Mouse (Mus musculus): ENCODE data around the gene Itga9. TPM values are rescaled to one million over a fixed set of nuclear protein-coding genes. Genes with fewer than 3 reads are reported as not detected.

The Itga9 gene
- total RNA-seq, 2 experiments from 2014 or later: 35.0 to 36.2 TPM

DNA sequence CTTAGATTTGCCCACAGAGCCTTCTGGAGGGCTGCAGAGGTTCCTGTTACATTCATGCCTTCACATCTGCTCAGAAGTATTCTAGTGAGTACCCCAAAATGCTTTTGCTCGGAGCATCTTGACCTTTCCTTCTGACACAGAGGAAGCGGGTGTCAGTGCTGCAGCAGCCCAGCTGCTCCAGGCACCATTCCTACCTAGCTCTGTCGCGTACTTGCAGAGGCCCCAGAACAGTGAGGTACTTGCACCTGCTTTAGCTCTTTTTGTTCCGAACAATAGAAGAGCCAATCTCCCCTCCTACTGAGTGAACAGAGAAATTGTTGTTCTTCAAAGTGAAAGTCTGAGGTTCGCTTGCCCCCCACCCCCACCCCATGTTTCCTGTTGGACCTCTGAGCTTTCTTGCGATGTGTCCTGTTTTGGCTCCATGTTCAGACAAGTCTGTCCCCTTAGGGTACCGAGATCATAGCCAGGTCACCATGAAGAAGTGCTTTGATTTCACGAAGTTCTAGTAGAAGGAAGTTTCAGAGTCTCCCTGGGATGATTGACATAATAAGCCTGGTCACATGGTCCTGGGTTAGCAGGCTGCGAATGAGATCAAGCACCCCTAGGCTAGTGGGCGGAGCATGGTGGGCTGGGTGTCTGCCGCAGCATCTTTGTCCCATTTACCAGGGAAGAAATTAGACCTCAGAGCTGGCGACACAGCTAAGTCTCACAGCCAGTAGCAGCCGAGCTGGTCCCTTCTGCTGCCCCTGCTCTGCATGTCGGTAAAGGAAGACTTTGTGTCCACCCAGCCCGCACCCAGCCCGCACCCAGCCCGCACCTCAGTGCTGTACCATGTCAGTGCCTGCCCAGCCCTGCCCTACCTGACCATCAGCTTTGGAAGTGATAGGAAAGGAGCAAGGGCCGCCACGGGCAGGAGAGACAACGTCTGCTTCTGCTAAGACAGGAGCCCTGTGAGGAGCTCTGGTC is 215.0 kb downstream of the Itga9 start:
- DNase-seq: peak; percentile 37 to 60

DNA sequence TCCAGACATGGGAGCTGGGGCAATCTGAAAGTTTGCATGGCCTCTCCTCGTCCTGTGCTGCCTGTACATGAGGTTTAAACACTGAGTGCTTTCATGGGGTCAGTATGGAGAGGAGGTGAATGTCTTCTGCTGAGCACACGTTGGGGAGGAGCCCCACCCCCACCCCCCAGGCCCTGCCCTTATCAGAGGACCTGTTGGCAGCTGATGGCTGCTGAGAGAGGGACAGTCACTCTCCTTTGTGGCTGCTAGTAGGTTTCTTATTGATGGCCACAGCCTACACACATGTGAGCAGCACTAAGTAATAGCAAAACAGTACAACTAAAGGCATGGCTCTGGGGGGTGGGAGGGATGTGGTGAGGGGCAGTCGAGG is 215.7 kb downstream of the Itga9 start:
- no peak for DNase-seq

DNA sequence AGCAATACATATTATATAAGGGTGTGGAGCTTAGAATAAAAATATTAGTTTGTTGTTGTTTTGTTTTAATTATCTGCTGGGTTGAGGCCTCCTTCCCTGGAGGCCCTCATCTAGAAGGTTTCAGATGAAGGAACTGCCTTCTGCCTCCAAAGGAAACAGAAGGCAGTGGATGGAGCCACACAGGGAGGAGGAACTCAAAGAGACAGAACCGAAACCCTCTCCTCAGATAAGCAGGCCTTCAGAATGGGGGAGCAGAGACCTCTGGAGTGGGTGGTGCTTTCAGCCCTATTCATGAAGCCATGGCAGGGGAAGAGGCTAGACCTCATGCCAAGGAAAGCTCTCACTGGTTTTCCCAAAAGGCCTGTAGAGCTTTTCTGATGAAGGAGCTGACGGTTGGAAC is 216.1 kb downstream of the Itga9 start:
- no peak for DNase-seq

DNA sequence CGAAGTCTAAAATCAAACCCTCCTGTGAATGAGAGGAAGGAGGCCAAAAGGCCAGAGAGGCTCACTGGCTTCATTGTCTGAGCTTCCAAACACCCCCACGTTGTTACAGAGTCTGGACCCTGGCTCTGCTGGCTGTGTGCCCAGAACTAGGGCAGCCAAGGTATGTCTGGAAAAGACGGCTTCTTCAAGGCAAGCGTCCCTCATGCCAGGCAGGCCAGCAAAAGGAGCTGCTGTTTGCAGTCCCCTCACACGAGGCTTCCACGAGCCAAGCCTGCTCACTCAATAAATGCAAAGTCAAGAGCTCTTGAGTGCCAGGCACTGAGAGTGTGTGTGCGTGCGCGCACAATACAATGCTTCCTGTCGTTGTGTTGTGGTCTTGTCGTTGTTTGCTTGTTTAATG is 224.6 kb downstream of the Itga9 start:
- peak; percentile 38 to 49 for DNase-seq

DNA sequence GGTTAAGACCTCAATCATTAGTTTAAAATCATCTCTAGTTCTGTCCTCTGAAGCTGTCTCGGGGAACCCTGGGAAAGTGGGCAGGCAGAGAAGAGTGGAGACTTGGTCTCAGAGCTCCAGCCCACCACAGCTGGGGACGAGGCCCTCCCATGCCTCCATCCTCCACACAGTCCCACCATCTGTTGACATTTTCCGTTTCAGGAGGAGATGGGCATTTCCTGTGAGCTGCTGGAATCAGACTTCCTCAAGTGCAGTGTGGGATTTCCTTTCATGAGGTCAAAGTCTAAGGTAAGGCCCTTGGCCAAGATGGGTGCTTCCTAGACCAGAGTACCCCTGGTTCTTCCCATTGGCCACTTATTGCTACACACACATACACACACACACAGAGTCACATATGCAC is 226.0 kb downstream of the Itga9 start:
- no peak for DNase-seq

DNA sequence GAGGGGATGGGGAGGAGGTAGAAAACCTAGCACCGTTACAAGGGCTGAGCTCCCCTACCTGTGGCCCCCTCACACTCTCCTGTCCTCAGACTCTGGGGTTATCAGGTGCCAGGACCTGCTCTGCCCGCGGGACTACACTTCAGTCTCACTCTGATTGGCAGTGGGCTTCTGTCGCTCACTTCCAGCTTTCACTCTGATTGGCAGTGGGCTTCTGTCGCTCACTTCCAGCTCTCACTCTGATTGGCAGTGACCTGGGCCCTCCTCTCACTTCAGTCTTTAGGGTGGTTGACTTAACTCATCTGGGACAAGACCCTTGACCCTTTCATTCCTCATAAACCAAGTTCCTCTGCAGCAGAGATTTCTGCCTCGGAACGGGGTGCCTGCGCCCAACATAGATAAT is 226.9 kb downstream of the Itga9 start:
- no peak for DNase-seq

DNA sequence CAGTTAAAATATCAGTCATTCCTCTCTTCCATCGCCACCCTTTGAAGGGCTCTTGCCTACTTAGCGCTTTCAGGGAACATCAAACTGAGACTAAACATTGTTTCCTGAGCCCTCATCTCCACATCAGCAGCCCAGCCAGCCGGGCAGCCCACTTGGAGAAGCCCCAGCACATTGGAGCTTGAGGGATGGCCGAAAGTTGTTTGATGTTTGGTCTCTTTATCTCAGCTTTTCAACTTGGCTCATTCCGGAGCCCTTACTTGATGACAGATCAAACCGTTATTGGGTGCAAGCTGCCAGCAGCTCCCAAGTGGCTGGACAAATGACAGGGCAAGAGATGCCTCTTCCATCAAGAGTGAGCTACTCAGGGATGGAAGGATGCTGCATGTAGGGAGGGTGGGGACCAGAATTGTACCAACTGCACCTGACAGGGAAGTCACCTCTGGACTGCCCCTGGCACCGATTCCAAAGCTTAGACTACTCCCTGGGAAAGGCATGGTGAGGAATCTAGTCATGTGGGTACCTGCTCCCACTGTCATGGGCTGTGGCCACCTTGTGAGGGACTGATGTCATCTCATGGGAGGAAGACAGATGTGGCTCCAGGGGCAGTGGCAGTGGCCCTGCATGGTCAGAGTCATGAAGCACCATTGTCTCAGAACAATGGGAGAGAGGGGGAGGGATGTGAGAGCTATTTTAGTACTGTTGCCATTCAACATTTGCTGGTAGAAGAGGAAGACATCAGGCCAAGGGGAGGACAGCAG is 232.6 kb downstream of the Itga9 start:
- DNase-seq: no peak

DNA sequence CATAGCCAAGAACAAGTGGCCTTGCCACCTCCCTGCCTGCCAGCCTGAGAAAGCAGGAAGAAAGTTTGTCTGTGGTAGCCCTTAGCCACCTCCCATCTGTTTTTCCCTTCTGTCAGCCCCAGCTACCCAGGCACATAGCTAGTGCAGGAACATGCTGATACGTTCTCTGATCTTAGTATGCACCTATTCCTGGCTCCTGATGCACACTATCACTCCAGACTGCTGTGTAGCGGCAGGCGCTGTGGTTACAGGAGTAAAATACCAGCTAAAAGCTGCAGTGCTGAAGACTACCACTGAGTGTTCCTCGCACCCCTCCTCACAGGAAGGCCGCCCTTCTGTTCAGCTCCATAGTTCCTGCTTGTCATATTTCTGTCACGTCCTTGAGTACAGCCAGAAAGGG is 234.8 kb downstream of the Itga9 start:
- no peak for DNase-seq

DNA sequence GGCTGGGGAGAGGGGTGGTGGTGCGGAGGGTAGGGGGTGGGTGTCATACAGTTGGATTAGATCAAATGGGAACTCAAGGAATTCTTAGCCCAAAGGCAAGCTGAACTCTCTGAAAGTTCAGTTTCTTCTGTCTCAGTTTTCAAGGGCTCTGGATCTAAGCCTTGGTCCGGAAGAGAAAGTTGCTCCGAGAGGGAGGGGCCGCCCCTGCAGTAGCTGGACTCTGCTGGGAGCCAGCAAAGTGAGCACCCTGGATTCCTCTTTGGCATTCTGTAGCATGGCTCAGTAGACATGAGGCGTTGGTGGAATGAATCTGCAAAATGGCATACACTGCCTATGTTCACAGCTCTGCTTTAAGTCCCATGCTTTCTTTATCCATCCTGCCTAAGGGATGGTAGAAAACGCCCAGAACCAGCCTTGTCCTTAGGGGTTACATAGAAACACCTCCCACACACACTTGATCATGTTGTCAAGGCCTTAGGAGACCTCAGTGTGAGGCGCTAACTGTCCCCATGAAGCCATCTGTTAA is 235.5 kb downstream of the Itga9 start:
- DNase-seq: no peak

DNA sequence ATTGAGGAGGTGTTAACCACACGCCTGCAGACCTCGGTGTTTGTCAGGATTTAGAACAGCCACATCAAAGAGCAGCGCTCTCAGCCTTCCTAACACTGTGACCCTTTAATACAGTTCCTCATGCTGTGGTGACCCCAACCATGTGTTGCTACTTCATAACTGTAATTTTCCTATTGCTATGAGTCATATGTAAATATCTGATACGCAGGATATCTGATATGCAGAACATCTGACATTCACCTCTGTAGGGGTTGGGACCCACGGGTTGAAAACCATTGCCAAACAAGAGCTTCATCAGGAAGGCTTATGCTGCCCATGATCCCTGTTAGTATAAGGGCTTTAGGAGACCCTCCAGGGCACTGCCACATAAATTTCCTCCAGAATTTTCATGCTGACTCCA is 237.2 kb downstream of the Itga9 start:
- DNase-seq: no peak

DNA sequence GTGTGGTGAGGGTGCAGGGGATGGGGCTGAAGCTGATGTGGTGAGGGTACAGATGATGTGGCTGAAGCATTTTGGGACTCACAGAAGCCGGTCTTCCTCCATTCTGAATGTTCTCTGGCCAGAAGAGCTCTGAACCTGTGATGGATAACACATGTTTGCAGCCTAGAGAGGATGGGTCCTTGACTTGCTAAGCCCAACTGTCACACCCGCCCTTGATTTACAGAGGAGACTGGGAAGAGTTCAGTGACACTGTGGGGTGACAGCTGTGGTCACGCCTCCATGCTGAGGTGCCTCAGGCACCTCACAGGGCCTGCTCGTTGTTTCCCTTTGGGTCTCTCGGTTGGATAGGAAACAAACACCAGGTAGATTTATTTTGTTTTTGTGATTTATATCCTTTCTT is 238.5 kb downstream of the Itga9 start:
- no peak for DNase-seq

DNA sequence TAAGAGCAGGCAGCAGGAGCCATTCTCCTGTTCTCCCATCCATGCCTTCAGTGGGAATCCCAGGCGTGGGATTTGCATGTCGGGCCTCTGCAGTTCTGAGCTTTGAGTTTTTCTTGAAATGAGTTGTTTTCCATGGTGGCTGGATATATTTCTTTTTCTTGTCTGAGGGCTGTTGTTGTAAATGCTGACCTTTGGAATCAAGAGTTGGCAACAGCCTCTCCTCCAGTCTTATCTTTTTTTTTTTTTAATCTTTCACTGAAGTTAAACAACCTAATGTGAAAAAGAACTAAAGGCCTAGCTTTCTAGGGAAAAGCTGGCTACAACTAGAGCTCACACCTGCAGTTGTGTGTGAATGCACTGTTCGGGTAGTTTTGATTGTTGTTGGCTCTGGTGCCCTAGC is 240.3 kb downstream of the Itga9 start:
- DNase-seq: no peak

DNA sequence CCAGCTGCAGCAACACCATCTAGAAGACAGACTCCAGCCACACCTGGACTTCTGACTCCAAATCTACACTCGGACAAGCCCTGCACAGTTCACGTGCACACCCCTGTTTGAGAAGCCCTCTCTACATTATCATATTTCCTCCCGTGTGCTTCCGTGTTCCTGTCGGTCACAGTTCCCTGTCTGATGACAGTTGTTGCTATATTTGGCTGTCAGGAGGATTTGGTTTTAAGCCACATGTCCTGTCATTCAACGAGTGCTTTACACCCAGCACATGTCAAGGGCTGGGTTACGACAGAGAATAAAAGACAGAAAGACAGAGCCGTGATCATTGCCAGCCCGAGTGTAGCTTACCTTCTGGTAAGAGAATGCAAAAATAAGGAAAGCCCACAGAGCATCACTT is 250.2 kb downstream of the Itga9 start:
- peak; percentile 67 to 71 for DNase-seq

DNA sequence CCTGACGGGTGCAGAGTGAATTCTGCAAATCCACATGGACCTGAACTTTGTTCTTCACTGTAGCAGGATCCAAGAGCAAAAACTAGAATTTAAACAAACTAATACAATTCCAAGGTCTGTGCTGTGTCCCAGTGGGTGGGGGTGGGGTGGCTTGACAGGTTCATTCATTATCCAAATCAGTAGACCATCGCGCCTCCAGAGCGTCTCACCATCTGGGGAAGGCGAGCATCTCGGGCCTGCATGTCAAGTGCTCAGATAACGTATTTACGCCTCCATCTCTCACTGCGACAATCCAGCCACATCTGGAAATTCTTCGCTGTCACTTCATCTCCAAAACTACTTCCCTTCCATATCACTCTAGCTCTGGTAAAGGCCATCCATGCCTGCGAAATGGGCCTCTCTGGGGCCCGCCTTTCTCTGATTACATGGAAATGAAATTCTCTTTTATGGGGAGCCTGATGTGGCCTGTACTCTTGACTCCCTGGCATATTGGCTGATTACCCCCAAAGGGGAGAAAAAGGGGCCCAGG is 254.2 kb downstream of the Itga9 start:
- DNase-seq: no peak

DNA sequence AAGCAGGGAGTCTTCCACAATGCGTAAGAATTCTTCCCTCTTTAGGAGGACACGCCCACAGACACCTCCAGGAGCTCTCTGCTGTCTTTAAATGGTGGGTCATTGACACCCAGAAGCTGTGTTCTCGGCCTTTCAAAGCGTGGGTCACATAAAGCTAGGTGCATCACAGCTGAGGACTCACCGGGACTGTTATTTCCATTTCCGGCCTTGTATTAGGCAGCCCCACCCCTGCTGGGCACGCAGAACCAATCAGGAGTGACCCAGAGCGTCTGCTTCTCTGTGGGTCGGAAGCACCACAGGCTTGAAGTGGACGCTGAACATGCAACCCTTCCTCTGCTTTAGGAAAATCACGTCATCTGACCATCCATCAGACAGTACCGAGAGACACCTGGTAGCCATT is 255.7 kb downstream of the Itga9 start:
- no peak for DNase-seq

DNA sequence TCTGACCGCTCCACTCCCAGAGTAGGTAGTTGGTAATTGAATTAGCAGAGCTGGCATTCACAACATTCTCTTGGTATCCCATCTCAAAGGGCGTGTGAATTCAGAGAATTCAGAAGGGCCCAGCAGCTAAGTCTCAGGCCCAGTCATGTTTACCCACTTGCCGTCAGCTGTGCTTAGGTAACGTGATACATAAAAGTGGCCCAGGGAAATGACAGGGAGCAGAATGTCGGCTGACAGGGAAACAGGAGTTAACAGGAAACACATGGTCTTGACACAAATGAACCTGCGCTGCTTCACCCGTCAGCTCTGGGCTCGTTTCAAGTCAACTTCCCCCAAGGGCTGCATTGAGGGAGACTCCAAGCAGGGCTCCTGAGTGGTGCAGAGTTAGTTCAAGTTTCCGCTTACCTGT is 256.4 kb downstream of the Itga9 start:
- DNase-seq: no peak

DNA sequence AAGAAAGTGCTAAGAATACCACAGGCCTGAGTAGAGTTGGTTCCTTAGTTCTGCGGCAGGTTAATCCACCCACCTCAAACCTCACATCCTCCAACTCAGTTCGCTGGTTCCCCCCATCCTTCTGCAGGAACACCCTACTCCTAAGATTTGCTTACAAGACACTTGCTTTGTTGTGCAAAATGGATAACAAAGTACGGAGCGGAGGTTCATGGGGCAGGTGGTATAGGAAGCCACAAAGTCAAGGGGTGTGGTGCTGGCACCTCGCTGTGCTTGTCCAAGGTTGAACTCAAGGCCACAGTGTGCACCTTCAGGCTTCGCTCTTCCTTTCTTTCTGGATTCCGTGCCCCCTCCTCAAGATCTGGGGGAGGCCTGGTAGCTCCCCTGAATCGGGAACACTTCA is 257.0 kb downstream of the Itga9 start:
- DNase-seq: no peak

DNA sequence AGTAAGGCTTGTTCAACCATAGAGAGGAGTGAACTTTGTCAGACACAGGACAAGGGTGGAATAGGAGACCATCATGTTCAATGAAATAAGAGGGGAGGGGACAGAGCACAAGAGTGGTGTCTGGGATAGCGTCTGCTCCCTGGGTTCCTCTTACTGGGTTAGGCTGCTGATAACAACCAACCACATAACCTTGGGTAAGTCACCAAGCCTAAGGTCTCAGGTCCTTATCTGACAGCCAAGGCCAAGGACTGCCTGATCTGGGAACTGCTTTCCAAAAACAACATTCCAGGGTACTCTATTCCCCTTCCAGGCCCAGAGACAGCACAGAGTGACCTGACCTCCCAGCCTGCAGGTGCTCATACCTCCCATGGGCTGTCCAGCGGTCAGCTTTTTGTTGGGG is 260.5 kb downstream of the Itga9 start:
- DNase-seq: no peak

DNA sequence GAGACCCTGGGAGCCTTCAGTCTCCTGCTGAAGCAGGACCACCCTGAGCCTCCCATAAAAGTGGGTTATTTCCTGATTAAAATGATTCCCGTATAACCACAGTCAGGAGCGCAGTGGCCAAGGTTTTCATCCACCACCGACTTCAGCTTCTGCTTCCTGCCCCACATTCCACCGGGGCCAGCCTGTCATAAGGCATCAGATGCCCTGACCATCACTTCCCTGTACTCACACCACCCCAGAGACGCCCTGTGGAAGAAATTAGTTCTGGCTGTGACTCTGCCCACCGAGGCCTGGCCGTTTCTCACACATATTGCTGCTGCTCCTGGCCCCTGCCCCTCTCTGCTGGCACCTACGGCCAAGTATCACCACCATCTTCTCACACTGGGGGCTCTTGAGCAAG is 261.4 kb downstream of the Itga9 start:
- no peak for DNase-seq

DNA sequence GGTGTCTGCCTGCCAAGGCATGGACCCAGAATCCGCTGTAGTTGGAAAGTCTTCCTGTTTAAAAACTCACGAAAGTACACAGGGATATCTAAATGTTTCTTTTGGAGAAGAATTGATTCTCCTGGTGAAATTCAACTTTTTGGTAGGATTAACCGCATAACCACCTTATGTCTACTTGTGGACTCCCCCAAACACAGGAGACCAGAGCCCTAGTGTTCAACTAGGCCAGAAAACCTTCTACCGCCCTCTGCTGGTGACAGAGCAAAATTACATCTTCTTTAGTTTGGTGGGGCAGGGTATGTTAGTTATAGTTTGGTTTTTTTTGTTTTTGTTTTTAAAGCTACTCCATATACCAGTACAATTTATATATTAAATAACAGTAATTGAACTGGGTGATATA is 264.6 kb downstream of the Itga9 start:
- peak; percentile 55 to 84 for DNase-seq

DNA sequence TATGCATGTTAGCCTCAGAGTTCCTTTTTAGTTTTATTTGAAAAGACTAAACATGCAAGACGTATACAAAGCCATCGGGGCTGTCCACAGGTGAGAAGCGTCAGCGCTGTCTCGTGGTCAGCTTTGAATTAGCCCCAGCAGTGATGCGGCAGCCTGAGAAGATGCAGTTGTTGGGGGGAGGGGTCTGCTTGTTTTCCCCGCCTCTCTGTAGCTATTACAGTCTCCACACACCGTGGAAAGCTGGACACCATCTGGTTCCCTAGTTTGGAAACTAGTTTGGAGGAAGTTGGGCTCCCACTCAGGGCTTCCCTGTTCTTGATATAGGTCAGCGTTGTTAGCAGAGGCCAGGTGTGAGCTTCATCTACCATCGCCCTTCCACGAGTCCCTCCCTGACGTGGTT is 266.5 kb downstream of the Itga9 start:
- DNase-seq: no peak

DNA sequence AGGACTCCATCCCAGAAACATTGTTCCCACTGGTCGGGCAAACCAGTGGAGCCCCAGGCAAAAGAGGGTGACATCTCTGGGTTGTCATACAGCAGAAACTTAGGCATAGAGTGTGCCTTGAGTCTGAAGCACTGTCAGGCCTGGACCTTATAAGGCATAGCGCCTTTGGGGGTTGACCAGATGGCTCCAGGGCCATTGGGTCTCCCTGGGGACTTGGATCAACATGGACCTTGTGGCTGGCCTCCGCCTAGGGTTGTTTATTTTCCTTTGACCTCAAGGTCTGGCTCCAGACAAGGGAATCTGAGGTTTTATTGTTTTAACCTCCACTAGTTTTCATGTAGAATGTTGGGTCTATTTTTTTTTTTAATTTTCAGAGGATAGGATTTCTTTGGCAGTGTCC is 267.1 kb downstream of the Itga9 start:
- DNase-seq: no peak

DNA sequence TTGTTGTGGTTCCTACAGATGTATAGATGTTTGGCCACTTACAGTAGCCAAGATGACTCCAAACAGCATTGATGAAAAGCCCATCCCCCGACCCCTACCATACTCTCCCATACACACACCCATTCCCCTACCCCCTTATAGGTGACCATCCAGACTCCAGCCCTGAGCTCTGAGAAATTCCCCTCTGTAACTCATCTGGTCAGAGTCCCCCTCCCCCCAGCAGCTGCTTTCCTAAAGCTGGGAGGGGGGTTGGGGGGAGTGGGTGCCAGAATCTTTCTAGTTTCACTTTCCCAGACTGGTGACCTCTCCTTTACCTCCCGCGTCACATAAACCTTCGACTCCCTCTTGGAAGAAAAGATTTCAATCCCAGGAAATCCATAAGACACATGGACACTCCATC is 269.2 kb downstream of the Itga9 start:
- DNase-seq: no peak
